Mouse (Mus musculus) liver, postnatal 0 days (tissue): ENCODE measurements around the gene Pspc1.

Experiments used
- CTCF ChIP-seq: sonication (generic); IDR thresholded peaks from 2 replicates; pipeline ENCODE4 v1.5.1; 2016; ENCODE audit warnings: antibody characterized with exemption, low read depth
- EP300 ChIP-seq: IDR thresholded peaks from 2 replicates; pipeline ENCODE4 v1.6.1; 2016; ENCODE audit warnings: antibody characterized with exemption, low read depth, mild to moderate bottlenecking

DNA sequence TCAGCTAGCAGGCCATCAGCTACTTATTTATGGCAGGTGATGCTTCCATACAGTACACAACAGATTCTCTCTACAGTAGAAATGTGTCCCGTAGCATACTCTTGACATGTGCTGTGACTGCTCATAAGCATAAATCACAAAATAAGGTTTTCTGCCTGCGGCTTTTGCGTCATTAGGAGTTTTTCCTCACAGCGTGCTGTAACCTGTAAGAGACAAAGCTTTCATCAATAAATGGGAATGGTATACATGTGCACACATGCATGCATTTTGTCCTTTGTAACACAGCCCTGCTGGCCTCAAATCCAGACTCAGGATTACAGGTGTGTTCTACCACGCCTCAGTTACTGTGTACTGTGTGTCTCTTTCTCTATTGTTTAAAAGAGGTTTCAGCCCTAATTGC, 80.3 kb downstream of the Pspc1 start:
- TF ChIP-seq CTCF (no peak), EP300 (no peak)
